ENCODE assay signal across 14 mouse cellular contexts in genomic region chr1:36864757-36865156, GRCm38 (mm10).
DNase-seq lines count a peak whose midpoint lies in the region; ATAC-seq and TF ChIP-seq lines count a peak whose summit lies in the region.
"Had no signal": no experiment of that assay in that cellular context is flagged by ENCODE, and none has a peak within 500 bp of the region (broad histone marks: within the 10 kb centered on the region; RNA-seq: fewer than 3 reads in every experiment).

No protein-coding gene starts in this region.

- no peak for TF ChIP-seq CTCF in thymus, adult 2 months (IDR thresholded peaks at IDR 0.05; ENCODE audit: borderline replicate concordance, control insufficient read depth, extremely low read depth, insufficient read depth, low read length, poor library complexity)

- no peak overlapping the region for H3K27ac ChIP-seq in intestine, embryonic 14.5 days (ENCODE audit: low read depth)
- H3K27ac ChIP-seq in intestine, embryonic 15.5 days = no peak overlapping the region
- H3K27ac ChIP-seq in midbrain, embryonic 14.5 days (replicated peaks; ENCODE audit: low read depth, low read length) = no peak overlapping the region
- H3K27ac ChIP-seq in thymus, adult 2 months (ENCODE audit: control insufficient read depth, insufficient read depth, low read length) = no peak overlapping the region
- H3K27ac ChIP-seq: embryonic facial prominence, embryonic 12.5 days; midbrain, embryonic 10.5 days; neural tube, embryonic 13.5 days had no signal

- H3K4me3 ChIP-seq in intestine, embryonic 14.5 days (ENCODE audit: low read depth, low read length) = no peak overlapping the region
- H3K4me3 ChIP-seq in intestine, embryonic 15.5 days (replicated peaks) = no peak overlapping the region
- H3K4me3 ChIP-seq in midbrain, embryonic 14.5 days (replicated peaks; ENCODE audit: low read depth, low read length) = no peak overlapping the region
- no peak overlapping the region for H3K4me3 ChIP-seq in thymus, adult 2 months (ENCODE audit: control insufficient read depth, insufficient read depth, low read length)
- H3K4me3 ChIP-seq: embryonic facial prominence, embryonic 12.5 days; midbrain, embryonic 10.5 days; neural tube, embryonic 13.5 days had no signal

- TF ChIP-seq POLR2A in thymus, adult 2 months (IDR thresholded peaks at IDR 0.05; ENCODE audit: control insufficient read depth, extremely low read depth, insufficient read depth, low read length, poor library complexity) = no peak

- ATAC-seq in cerebellum, adult (ENCODE audit: insufficient number of reproducible peaks, low FRiP score, low TSS enrichment) = no peak
- ATAC-seq in intestine, embryonic 14.5 days (replicated peaks; ENCODE audit: low FRiP score, low TSS enrichment, low read depth) = no peak
- ATAC-seq in intestine, embryonic 15.5 days = no peak
- ATAC-seq in midbrain, embryonic 14.5 days (ENCODE audit: low FRiP score, low TSS enrichment) = no peak
- ATAC-seq: activated CD4-positive, CD25-positive, alpha-beta regulatory T cell, adult 4 months; inflammation-experienced regulatory T-cells, adult 6 months had no signal

- no peak overlapping the region for H3K4me2 ChIP-seq in intestine, embryonic 14.5 days (ENCODE audit: low read length)
- H3K4me2 ChIP-seq in intestine, embryonic 15.5 days (replicated peaks) = no peak overlapping the region
- no peak overlapping the region for H3K4me2 ChIP-seq in midbrain, embryonic 14.5 days (ENCODE audit: low read length)
- H3K4me2 ChIP-seq: embryonic facial prominence, embryonic 12.5 days; neural tube, embryonic 13.5 days had no signal

- DNase-seq in cerebellum, adult 11-12 months = peak; percentile 53
- DNase-seq in intestine, embryonic 14.5 days (ENCODE audit: low spot score) = peak; percentile 48
- peak; percentile 71 to 72 for DNase-seq in cerebellum, postnatal 25 days
- DNase-seq in layer of hippocampus, postnatal 10 days (ENCODE audit: low spot score in 2 of 2) = peak; percentile 32 to 35
- no peak for DNase-seq in midbrain, embryonic 14.5 days
- no peak for DNase-seq in thymus, adult 2 months

- peaks cover 13% of the 10 kb centered on the region; the same call in 1 of the 2 replicates for H3K4me1 ChIP-seq in intestine, embryonic 14.5 days (replicated peaks; ENCODE audit: control insufficient read depth, insufficient read depth, low read length)
- H3K4me1 ChIP-seq in intestine, embryonic 15.5 days (replicated peaks) = peaks cover 7% of the 10 kb centered on the region; the same call in 1 of the 2 replicates
- 0 out of 2 replicates have a peak, but pooled peaks cover 3% of the 10 kb centered on the region for H3K4me1 ChIP-seq in midbrain, embryonic 14.5 days (ENCODE audit: control insufficient read depth, insufficient read depth, low read length)
- peaks cover 5% of the 10 kb centered on the region; the same call in 1 of the 2 replicates for H3K4me1 ChIP-seq in thymus, adult 2 months (replicated peaks; ENCODE audit: control insufficient read depth, insufficient read depth, low read length)

- H3K9ac ChIP-seq in intestine, embryonic 14.5 days (ENCODE audit: low read length) = no peak overlapping the region
- no peak overlapping the region for H3K9ac ChIP-seq in intestine, embryonic 15.5 days
- H3K9ac ChIP-seq in midbrain, embryonic 14.5 days (replicated peaks; ENCODE audit: low read length) = no peak overlapping the region
- H3K9ac ChIP-seq: embryonic facial prominence, embryonic 12.5 days; neural tube, embryonic 13.5 days had no signal

- 92% methylated on average over 3 of the region's 3 CpGs for WGBS in intestine, embryonic 14.5 days
- WGBS in intestine, embryonic 15.5 days = 82% methylated on average over 3 of the region's 3 CpGs
- WGBS in midbrain, embryonic 14.5 days = 82% methylated on average over 3 of the region's 3 CpGs
- WGBS in thymus, adult 2 months = 95% methylated on average over 3 of the region's 3 CpGs

- no peaks in the 10 kb centered on the region for H3K9me3 ChIP-seq in intestine, embryonic 14.5 days (ENCODE audit: control insufficient read depth, low read length)
- no peaks in the 10 kb centered on the region for H3K9me3 ChIP-seq in intestine, embryonic 15.5 days
- no peaks in the 10 kb centered on the region for H3K9me3 ChIP-seq in midbrain, embryonic 14.5 days (ENCODE audit: control insufficient read depth, low read length)
- H3K9me3 ChIP-seq: embryonic facial prominence, embryonic 12.5 days; G1E; midbrain, embryonic 10.5 days; neural tube, embryonic 13.5 days had no signal

- no peaks in the 10 kb centered on the region for H3K27me3 ChIP-seq in intestine, embryonic 14.5 days (replicated peaks; ENCODE audit: control insufficient read depth, insufficient read depth, low read length)
- H3K27me3 ChIP-seq in intestine, embryonic 15.5 days (replicated peaks) = no peaks in the 10 kb centered on the region
- H3K27me3 ChIP-seq in midbrain, embryonic 14.5 days (ENCODE audit: control insufficient read depth, insufficient read depth, low read length) = no peaks in the 10 kb centered on the region
- no peaks in the 10 kb centered on the region for H3K27me3 ChIP-seq in thymus, adult 2 months (ENCODE audit: control insufficient read depth, insufficient read depth, low read length)
- H3K27me3 ChIP-seq: embryonic facial prominence, embryonic 12.5 days; neural tube, embryonic 13.5 days had no signal

- H3K36me3 ChIP-seq in intestine, embryonic 14.5 days (ENCODE audit: control insufficient read depth, insufficient read depth, low read length) = peaks cover 15% of the 10 kb centered on the region
- H3K36me3 ChIP-seq in intestine, embryonic 15.5 days = 0 out of 2 replicates have a peak, but pooled peaks cover 2% of the 10 kb centered on the region
- H3K36me3 ChIP-seq in midbrain, embryonic 14.5 days (ENCODE audit: control insufficient read depth, insufficient read depth, low read length) = no peaks in the 10 kb centered on the region; the same call in 1 of the 2 replicates
- H3K36me3 ChIP-seq in thymus, adult 2 months (ENCODE audit: control insufficient read depth, insufficient read depth, low read length) = peaks cover 12% of the 10 kb centered on the region

Comparison
In these comparisons a context has a peak if more than half of its experiments do, and no peak if none do; other contexts are left out.
1. DNase-seq: peak in cerebellum, adult 11-12 months (single experiment), intestine, embryonic 14.5 days (single experiment), cerebellum, postnatal 25 days (2 of 2) and layer of hippocampus, postnatal 10 days (2 of 2); none in midbrain, embryonic 14.5 days (single experiment) and thymus, adult 2 months (single experiment).